Mouse (Mus musculus) heart, postnatal 0 days (tissue): ENCODE measurements around the gene Gm10277.

Experiments used
- CTCF ChIP-seq: IDR thresholded peaks from 2 replicates; pipeline ENCODE4 v1.5.1; 2016; ENCODE audit warnings: antibody characterized with exemption, control low read depth, low read depth
- EP300 ChIP-seq: IDR thresholded peaks from 2 replicates; pipeline ENCODE4 v1.6.1; 2016; ENCODE audit warnings: antibody characterized with exemption, low read depth

DNA sequence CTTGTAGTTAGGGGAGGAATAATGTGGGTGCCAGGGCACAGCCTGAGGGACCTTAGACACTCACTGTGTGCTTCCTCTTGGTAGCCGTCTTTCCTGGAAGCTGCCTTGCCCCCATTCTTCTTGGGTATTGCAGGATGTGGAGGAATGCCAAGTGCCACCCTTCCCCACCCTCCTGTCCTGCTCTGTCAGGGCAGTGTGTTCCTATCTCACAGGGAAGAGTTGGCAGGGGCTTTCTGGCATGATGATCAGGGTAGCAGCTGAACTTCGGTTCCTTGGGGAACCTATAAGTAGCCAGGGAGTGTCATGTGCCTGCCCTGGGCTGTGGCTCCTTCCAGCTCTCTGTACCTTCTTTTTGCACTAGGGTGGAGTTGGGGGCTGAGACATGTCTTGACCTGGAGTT, 26.4 kb upstream of the Gm10277 start:
- TF ChIP-seq CTCF (no peak), EP300 (no peak)
